Mouse (Mus musculus) testis, adult 2 months (tissue): ENCODE results near the gene Etnk1. TPM values are rescaled to one million over a fixed set of nuclear protein-coding genes. Genes with fewer than 3 reads are reported as not detected.

Source experiments
- H3K27ac ChIP-seq: fragments of 200-500 bp; 2 replicates; pipeline ENCODE4 v1.5.1; 2012; ENCODE audit warnings: low read depth, low read length; ENCODE audit not compliant: control insufficient read depth, insufficient read depth
- H3K27me3 ChIP-seq: fragments of 200-500 bp; 2 replicates; pipeline ENCODE4 v1.6.1; 2012; ENCODE audit warnings: mild to moderate bottlenecking, low read length, moderate library complexity; ENCODE audit not compliant: control insufficient read depth, insufficient read depth
- H3K36me3 ChIP-seq: fragments of 200-500 bp; 2 replicates; pipeline ENCODE4 v1.6.1; 2012; ENCODE audit warnings: mild to moderate bottlenecking, low read length; ENCODE audit not compliant: control insufficient read depth, insufficient read depth
- H3K4me1 ChIP-seq: fragments of 200-500 bp; 2 replicates; pipeline ENCODE4 v1.6.1; 2012; ENCODE audit warnings: low read length; ENCODE audit not compliant: control insufficient read depth, insufficient read depth
- H3K4me3 ChIP-seq: fragments of 200-500 bp; 2 replicates; pipeline ENCODE4 v1.5.1; 2012; ENCODE audit warnings: low read depth, mild to moderate bottlenecking, low read length, moderate library complexity, mixed read lengths; ENCODE audit not compliant: control insufficient read depth
- CTCF ChIP-seq: fragments of 200-500 bp; IDR thresholded peaks from 2 replicates; pipeline ENCODE4 v1.5.1; 2012; ENCODE audit warnings: low read depth, mild to moderate bottlenecking, inconsistent platforms, low read length, moderate library complexity; ENCODE audit not compliant: control insufficient read depth, insufficient read depth, insufficient replicate concordance
- POLR2A ChIP-seq: fragments of 200-500 bp; IDR thresholded peaks from 2 replicates; pipeline ENCODE4 v1.6.1; 2012; ENCODE audit warnings: low read depth, mild to moderate bottlenecking, inconsistent platforms, low read length, moderate library complexity; ENCODE audit not compliant: control insufficient read depth
- polyA plus RNA-seq: library from polyadenylated mRNA; depleted of rRNA; stranded (reverse); fragments of >200 nt; gene quantifications from 2 replicates; pipeline ENCODE4 v1.2.3, GENCODE M21; 2012

The Etnk1 gene
- polyA plus RNA-seq, 1 experiment, result 52.2 TPM

DNA sequence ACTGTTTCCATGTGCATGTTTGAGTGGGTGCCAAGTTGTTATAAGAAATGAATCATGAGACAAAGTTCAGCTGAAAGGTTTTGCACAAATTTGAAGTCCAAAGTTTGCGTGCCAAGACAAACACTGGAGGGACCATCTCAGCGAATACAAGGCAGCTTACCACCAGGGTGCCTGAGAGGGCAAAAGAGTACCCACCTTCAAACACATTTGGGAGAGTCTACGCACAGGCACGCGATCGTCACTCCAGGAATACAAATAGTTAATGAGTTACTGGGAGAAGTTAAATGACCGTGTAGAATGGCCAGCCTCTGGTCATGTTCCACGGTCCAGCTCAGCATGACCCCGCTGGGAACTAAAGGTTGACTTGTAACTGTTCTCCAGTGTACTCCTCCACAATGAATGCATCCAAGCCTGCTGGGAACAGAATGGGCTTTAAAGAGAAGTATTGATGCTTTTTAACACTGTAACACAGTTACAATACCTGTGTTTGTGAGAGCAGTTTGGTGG is 14.6 kb upstream of the Etnk1 start:
- TF ChIP-seq CTCF (no peak), POLR2A (no peak)
- no peaks in the 10 kb centered on the region for H3K27me3 ChIP-seq

DNA sequence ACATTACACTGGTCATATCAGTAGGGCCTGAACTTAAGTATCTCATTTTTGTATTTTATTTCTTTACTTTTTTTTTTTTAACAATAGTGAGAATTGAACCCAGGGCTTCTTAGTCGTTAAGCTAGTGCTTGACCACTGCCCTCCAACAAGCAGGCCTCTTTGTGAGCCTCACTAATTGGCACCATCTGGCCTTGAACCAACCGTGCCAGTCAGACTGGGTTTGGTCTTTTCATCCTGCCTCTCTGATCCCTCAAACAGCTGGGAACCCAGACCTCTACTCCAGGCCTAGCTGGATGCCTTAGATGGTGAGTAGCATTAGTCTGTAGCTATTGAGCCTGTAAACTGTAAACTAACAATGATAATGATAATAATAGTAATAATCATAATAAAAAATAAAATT is 13.9 kb upstream of the Etnk1 start:
- Histone ChIP-seq H3K4me1 (peaks cover 7% of the 10 kb centered on the region), H3K27me3 (no peaks in the 10 kb centered on the region), H3K4me3 (no peak overlapping the region), H3K36me3 (no peaks in the 10 kb centered on the region), H3K27ac (no peak overlapping the region)
- no peak for TF ChIP-seq POLR2A
- TF ChIP-seq CTCF, result no peak

More for the DNA sequence above, 14.6 kb upstream of the Etnk1 start:
- Histone ChIP-seq H3K4me3 (no peak overlapping the region), H3K36me3 (no peaks in the 10 kb centered on the region), H3K27ac (peak overlapping the region; percentile 75), H3K4me1 (peaks cover 7% of the 10 kb centered on the region)

DNA sequence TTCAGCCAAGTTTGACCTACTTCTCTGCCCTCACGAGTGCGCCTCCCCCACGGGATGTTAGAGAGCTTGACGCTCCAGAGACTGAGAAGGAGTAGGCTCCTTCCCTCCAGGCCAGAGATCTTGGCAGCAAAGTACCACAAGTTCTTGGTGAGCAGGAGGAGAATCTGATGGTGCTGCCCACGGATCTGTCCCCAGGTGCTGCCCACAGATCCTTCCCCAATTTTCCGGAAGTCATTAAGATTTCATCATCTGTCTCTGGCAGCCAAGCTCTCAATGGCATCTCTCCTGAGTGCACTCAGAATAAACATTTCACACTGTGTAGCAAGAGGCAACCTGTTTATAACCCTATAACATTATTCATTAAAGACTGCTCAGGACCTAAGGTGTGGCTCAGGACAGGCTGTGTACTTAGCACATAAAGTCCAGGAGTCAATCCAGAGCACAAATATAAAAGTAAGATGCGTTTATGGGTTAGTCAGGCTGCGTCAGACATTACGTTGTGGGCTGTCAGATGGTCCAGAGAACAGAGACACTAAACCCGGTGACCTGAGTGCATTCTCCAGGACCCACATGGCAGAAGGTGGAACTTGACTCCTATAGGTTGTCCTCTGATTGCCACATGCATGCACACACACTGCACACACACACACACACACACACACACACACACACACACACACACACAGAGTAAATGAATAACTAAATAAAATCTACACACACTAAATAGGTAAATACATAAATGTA is 13.1 kb upstream of the Etnk1 start:
- TF ChIP-seq CTCF (no peak), POLR2A (no peak)
- no peak overlapping the region for H3K4me3 ChIP-seq
- no peaks in the 10 kb centered on the region for H3K27me3 ChIP-seq
- H3K36me3 ChIP-seq, result no peaks in the 10 kb centered on the region
- H3K27ac ChIP-seq, result no peak overlapping the region
- peaks cover 7% of the 10 kb centered on the region for H3K4me1 ChIP-seq

DNA sequence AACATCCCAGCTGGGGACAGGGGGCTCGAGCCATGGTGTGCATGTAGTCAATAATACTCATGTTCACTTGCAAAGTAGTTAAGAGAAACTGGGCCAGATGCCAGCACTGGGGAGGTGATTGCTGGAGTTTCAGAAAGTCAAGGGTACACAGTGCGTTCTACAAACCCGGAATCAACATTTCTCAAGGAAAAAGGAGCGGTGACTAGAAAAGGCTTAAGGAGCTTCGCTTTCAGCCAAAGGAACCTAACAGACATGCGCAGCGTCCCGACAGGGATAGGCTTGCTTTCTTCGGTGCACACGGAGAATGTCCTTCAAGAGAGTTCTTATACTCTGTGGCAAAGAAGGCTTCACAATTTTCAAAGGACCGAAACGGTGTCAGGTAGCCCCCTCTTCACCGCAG is 12.1 kb upstream of the Etnk1 start:
- H3K27ac ChIP-seq, result peak overlapping the region; percentile 81
- H3K36me3 ChIP-seq, result no peaks in the 10 kb centered on the region
- H3K4me3 ChIP-seq, result no peak overlapping the region; the same call in 1 of the 2 replicates
- TF ChIP-seq POLR2A (no peak), CTCF (no peak)
- H3K27me3 ChIP-seq, result no peaks in the 10 kb centered on the region
- peaks cover 7% of the 10 kb centered on the region for H3K4me1 ChIP-seq

DNA sequence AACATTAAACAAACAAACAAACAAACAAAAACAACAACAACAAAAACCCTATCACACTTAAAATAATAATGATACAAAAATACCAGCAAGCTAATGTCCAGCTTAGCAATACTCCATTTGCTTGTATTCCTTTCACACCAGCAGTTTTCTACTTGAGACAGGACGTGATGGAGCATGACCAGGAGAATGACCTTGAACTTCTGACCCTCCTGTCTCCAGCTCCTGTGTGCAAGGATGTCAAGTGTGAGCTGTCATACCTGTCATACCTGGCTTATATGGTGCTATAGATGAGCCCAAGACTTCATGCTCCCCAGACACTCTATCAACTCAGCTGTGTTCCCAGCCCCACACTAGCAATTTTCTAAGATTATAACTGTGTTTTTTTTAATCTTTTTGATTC is 11.0 kb upstream of the Etnk1 start:
- Histone ChIP-seq H3K36me3 (no peaks in the 10 kb centered on the region), H3K27ac (no peak overlapping the region), H3K4me3 (no peak overlapping the region), H3K27me3 (no peaks in the 10 kb centered on the region), H3K4me1 (peaks cover 7% of the 10 kb centered on the region)
- TF ChIP-seq CTCF (no peak), POLR2A (no peak)

DNA sequence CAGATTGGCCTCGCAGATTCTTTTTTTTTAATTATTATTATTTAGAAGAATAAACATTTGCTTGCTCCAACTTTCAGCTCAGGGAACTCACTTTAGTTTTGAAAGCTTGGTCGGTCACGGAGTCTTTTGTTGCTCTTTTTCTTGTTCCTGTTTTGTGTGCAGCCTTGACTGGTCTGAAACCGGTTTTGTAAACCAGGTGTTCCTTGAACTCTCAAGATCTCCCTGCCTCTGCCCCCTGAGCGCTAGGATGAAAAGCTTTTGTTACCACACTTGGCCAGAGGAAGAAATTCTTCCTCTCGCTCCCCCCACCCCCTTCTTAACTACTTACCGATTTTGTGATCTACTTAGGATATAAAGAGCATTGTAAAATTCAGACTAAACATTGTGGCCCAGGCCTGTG is 10.3 kb upstream of the Etnk1 start:
- no peaks in the 10 kb centered on the region for H3K36me3 ChIP-seq
- TF ChIP-seq POLR2A (no peak), CTCF (no peak)
- H3K4me3 ChIP-seq, result no peak overlapping the region
- no peaks in the 10 kb centered on the region for H3K27me3 ChIP-seq
- H3K4me1 ChIP-seq, result peaks cover 11% of the 10 kb centered on the region
- no peak overlapping the region for H3K27ac ChIP-seq

DNA sequence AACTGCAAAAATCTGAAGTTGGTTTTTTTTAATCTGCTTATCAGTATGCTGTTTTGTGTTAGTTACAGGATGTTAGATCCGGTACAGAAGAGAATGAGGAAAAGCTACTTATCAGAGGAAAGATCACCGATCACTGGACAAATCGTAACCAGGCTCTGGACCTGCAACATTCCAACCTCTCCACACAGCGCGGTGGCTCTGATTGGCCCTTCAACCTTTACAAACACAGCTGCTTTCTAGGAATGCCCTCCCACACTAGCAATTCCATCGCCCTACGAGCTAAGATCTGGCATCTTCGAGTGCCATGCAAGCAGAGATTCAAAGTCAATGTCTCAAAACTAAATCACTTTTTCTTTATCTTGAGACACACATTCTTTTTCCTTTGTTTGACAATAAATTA is 9.6 kb upstream of the Etnk1 start:
- Histone ChIP-seq H3K4me1 (peaks cover 11% of the 10 kb centered on the region), H3K4me3 (no peak overlapping the region), H3K27ac (no peak overlapping the region), H3K36me3 (no peaks in the 10 kb centered on the region), H3K27me3 (no peaks in the 10 kb centered on the region)
- no peak for TF ChIP-seq CTCF
